ENCODE assay signal across 12 mouse cellular contexts in genomic region chr4:106633281-106634085, GRCm38 (mm10). TPM values are rescaled to one million over a fixed set of nuclear protein-coding genes. Genes with fewer than 3 reads are reported as not detected.
A peak's percentile ranks its signal among the peaks of the same experiment; 100 is the strongest.
DNase-seq lines count a peak whose midpoint lies in the region; ATAC-seq and TF ChIP-seq lines count a peak whose summit lies in the region.
"Had no signal": no experiment of that assay in that cellular context is flagged by ENCODE, and none has a peak within 500 bp of the region (broad histone marks: within the 10 kb centered on the region; RNA-seq: fewer than 3 reads in every experiment).

No protein-coding gene starts in this region.

- no peak for ATAC-seq in embryonic facial prominence, embryonic 12.5 days (ENCODE audit: insufficient number of reproducible peaks, insufficient read depth, low FRiP score, low TSS enrichment)
- ATAC-seq in forebrain, embryonic 16.5 days: no peak
- ATAC-seq in midbrain, embryonic 16.5 days: peak; percentile 51

- peaks cover 3% of the 10 kb centered on the region; the same call in 1 of the 2 replicates for H3K27me3 ChIP-seq in embryonic facial prominence, embryonic 12.5 days
- peaks cover 25% of the 10 kb centered on the region; the same call in 1 of the 2 replicates for H3K27me3 ChIP-seq in embryonic facial prominence, embryonic 10.5 days (replicated peaks; ENCODE audit: low read depth, poor library complexity, severe bottlenecking)
- H3K27me3 ChIP-seq in forebrain, embryonic 16.5 days (replicated peaks; ENCODE audit: control insufficient read depth, insufficient read depth, low read length): no peaks in the 10 kb centered on the region
- H3K27me3 ChIP-seq in midbrain, embryonic 16.5 days (ENCODE audit: control insufficient read depth, insufficient read depth, low read depth, low read length): no peaks in the 10 kb centered on the region

- H3K36me3 ChIP-seq in embryonic facial prominence, embryonic 12.5 days: no peaks in the 10 kb centered on the region
- no peaks in the 10 kb centered on the region for H3K36me3 ChIP-seq in embryonic facial prominence, embryonic 10.5 days (replicated peaks)
- no peaks in the 10 kb centered on the region for H3K36me3 ChIP-seq in forebrain, embryonic 16.5 days (ENCODE audit: control insufficient read depth, insufficient read depth)
- no peaks in the 10 kb centered on the region for H3K36me3 ChIP-seq in midbrain, embryonic 16.5 days (ENCODE audit: control insufficient read depth, insufficient read depth, low read length)
- H3K36me3 ChIP-seq: heart, embryonic 10.5 days; liver, embryonic 13.5 days had no signal

- DNase-seq in embryonic facial prominence, embryonic 10.5 days (ENCODE audit: low spot score): no peak
- DNase-seq in layer of hippocampus, adult 2 months (ENCODE audit: low spot score in 2 of 2): no peak
- DNase-seq in layer of hippocampus, postnatal 36 days: no peak
- DNase-seq in ovary, adult 18-20 months (ENCODE audit: low spot score): no peak
- no peak for DNase-seq in layer of hippocampus, adult 11-12 months (ENCODE audit: low spot score)
- DNase-seq: cerebellum, postnatal 25 days; liver, embryonic 13.5 days had no signal

- H3K4me3 ChIP-seq in embryonic facial prominence, embryonic 12.5 days: no peak overlapping the region
- H3K4me3 ChIP-seq in embryonic facial prominence, embryonic 10.5 days: no peak overlapping the region
- H3K4me3 ChIP-seq in layer of hippocampus, adult 2 months: no peak overlapping the region
- no peak overlapping the region for H3K4me3 ChIP-seq in forebrain, embryonic 16.5 days (replicated peaks; ENCODE audit: low read length)
- no peak overlapping the region; the same call in 1 of the 2 replicates for H3K4me3 ChIP-seq in midbrain, embryonic 16.5 days (ENCODE audit: low read depth, low read length)
- H3K4me3 ChIP-seq: heart, embryonic 10.5 days; liver, embryonic 13.5 days had no signal

- H3K9ac ChIP-seq in embryonic facial prominence, embryonic 12.5 days: no peak overlapping the region
- H3K9ac ChIP-seq in forebrain, embryonic 16.5 days (replicated peaks; ENCODE audit: low read depth, low read length): 0 out of 2 replicates have a peak overlapping the region, but pooled peaks have one; percentile 22
- H3K9ac ChIP-seq in midbrain, embryonic 16.5 days (ENCODE audit: low read depth, low read length): peak overlapping the region; percentile 52; the same call in 1 of the 2 replicates
- H3K9ac ChIP-seq: liver, embryonic 13.5 days had no signal

- 32% methylated on average over 8 of the region's 8 CpGs for WGBS in embryonic facial prominence, embryonic 12.5 days
- WGBS in embryonic facial prominence, embryonic 10.5 days: 37% methylated on average over 8 of the region's 8 CpGs
- 33% methylated on average over 8 of the region's 8 CpGs for WGBS in forebrain, embryonic 16.5 days
- WGBS in midbrain, embryonic 16.5 days: 27% methylated on average over 8 of the region's 8 CpGs

- H3K9me3 ChIP-seq in embryonic facial prominence, embryonic 12.5 days: no peaks in the 10 kb centered on the region
- no peaks in the 10 kb centered on the region for H3K9me3 ChIP-seq in embryonic facial prominence, embryonic 10.5 days
- H3K9me3 ChIP-seq in forebrain, embryonic 16.5 days (ENCODE audit: control insufficient read depth, low read length): no peaks in the 10 kb centered on the region
- no peaks in the 10 kb centered on the region for H3K9me3 ChIP-seq in midbrain, embryonic 16.5 days (replicated peaks; ENCODE audit: control insufficient read depth, low read length, poor library complexity, severe bottlenecking)
- H3K9me3 ChIP-seq: heart, embryonic 10.5 days; liver, embryonic 13.5 days had no signal

- H3K4me2 ChIP-seq in embryonic facial prominence, embryonic 12.5 days (replicated peaks): no peak overlapping the region
- H3K4me2 ChIP-seq in forebrain, embryonic 16.5 days (ENCODE audit: low read length): no peak overlapping the region
- H3K4me2 ChIP-seq in midbrain, embryonic 16.5 days (ENCODE audit: low read length): peak overlapping the region; percentile 42
- H3K4me2 ChIP-seq: liver, embryonic 13.5 days had no signal

- peak overlapping the region; percentile 52; the same call in 1 of the 2 replicates for H3K27ac ChIP-seq in embryonic facial prominence, embryonic 12.5 days
- H3K27ac ChIP-seq in embryonic facial prominence, embryonic 10.5 days (replicated peaks): no peak overlapping the region
- peak overlapping the region; percentile 95 for H3K27ac ChIP-seq in layer of hippocampus, adult 2 months
- H3K27ac ChIP-seq in forebrain, embryonic 16.5 days (ENCODE audit: low read length): peak overlapping the region; percentile 60
- peak overlapping the region; percentile 91 for H3K27ac ChIP-seq in midbrain, embryonic 16.5 days (ENCODE audit: low read length)
- H3K27ac ChIP-seq: heart, embryonic 10.5 days; liver, embryonic 13.5 days had no signal

- no peak for TF ChIP-seq CTCF in layer of hippocampus, adult 2 months (conservative IDR thresholded peaks at IDR 0.05)

- H3K4me1 ChIP-seq in embryonic facial prominence, embryonic 12.5 days: peaks cover 8% of the 10 kb centered on the region
- H3K4me1 ChIP-seq in embryonic facial prominence, embryonic 10.5 days: peaks cover 25% of the 10 kb centered on the region
- peaks cover 40% of the 10 kb centered on the region for H3K4me1 ChIP-seq in forebrain, embryonic 16.5 days (replicated peaks; ENCODE audit: control insufficient read depth, insufficient read depth, low read length)
- peaks cover 40% of the 10 kb centered on the region for H3K4me1 ChIP-seq in midbrain, embryonic 16.5 days (ENCODE audit: control insufficient read depth, insufficient read depth, low read length)
- H3K4me1 ChIP-seq: liver, embryonic 13.5 days had no signal

RNA-seq across cellular contexts. Expression of gene Ttc22, which starts 11.3 kb away (rescaled TPM):
- 0.61 and 0.95 TPM in 2 replicates for polyA plus RNA-seq in embryonic facial prominence, embryonic 12.5 days (2016; fragmentation: Nextera tagmentation; extraction: Ambion mirVana)
- not detected in 2 replicates for polyA plus RNA-seq in embryonic facial prominence, embryonic 10.5 days (2016; fragmentation: Nextera tagmentation; extraction: Ambion mirVana)
- total RNA-seq in layer of hippocampus, adult 2 months (2021): under 1 TPM; 0.59 to 0.74 TPM
- total RNA-seq in layer of hippocampus, postnatal 36 days (2021): under 1 TPM; 0.51 to 0.60 TPM
- polyA plus RNA-seq in forebrain, embryonic 16.5 days (2015; fragmentation: Nextera tagmentation; extraction: Ambion mirVana): 0.40 and 0.71 TPM in 2 replicates
- 3.6 and 4.4 TPM in 2 replicates for polyA plus RNA-seq in midbrain, embryonic 16.5 days (2015; fragmentation: Nextera tagmentation; extraction: Ambion mirVana)
- polyA plus RNA-seq: C2C12 had no signal

RNA-seq across cellular contexts. Expression of gene Lexm, which starts 16.4 kb away (rescaled TPM):
- 0.40 and 0.76 TPM in 2 replicates for polyA plus RNA-seq in embryonic facial prominence, embryonic 12.5 days (2016; fragmentation: Nextera tagmentation; extraction: Ambion mirVana)
- 0.52 TPM in 1 of 2 replicates, not detected in the other for polyA plus RNA-seq in embryonic facial prominence, embryonic 10.5 days (2016; fragmentation: Nextera tagmentation; extraction: Ambion mirVana)
- total RNA-seq in layer of hippocampus, adult 2 months (2021): under 1 TPM in 1 of 2 experiments, not detected in 1; 0.71 TPM
- not detected for total RNA-seq in layer of hippocampus, postnatal 36 days (2021)
- not detected in 2 replicates for polyA plus RNA-seq in forebrain, embryonic 16.5 days (2015; fragmentation: Nextera tagmentation; extraction: Ambion mirVana)
- not detected in 2 replicates for polyA plus RNA-seq in midbrain, embryonic 16.5 days (2015; fragmentation: Nextera tagmentation; extraction: Ambion mirVana)
- polyA plus RNA-seq: C2C12; heart, embryonic 10.5 days had no signal

RNA-seq across cellular contexts. Expression of gene Pars2, which starts 17.4 kb away (rescaled TPM):
- polyA plus RNA-seq in embryonic facial prominence, embryonic 12.5 days (2016; fragmentation: Nextera tagmentation; extraction: Ambion mirVana): 15.3 and 16.9 TPM in 2 replicates
- polyA plus RNA-seq in embryonic facial prominence, embryonic 10.5 days (2016; fragmentation: Nextera tagmentation; extraction: Ambion mirVana): 16.3 and 17.0 TPM in 2 replicates
- total RNA-seq in layer of hippocampus, adult 2 months (2021): 1 to 10 TPM; 6.1 to 8.5 TPM
- total RNA-seq in layer of hippocampus, postnatal 36 days (2021): 1 to 10 TPM; 5.3 to 7.1 TPM
- polyA plus RNA-seq in forebrain, embryonic 16.5 days (2015; fragmentation: Nextera tagmentation; extraction: Ambion mirVana): 12.6 and 12.8 TPM in 2 replicates
- polyA plus RNA-seq in midbrain, embryonic 16.5 days (2015; fragmentation: Nextera tagmentation; extraction: Ambion mirVana): 8.9 and 9.9 TPM in 2 replicates

RNA-seq across cellular contexts. Expression of gene Ttc4, which starts 45.3 kb away (rescaled TPM):
- polyA plus RNA-seq in embryonic facial prominence, embryonic 12.5 days (2016; fragmentation: Nextera tagmentation; extraction: Ambion mirVana): 106 and 109 TPM in 2 replicates
- polyA plus RNA-seq in embryonic facial prominence, embryonic 10.5 days (2016; fragmentation: Nextera tagmentation; extraction: Ambion mirVana): 107 and 117 TPM in 2 replicates
- 10 to 100 TPM; 50.4 to 52.7 TPM for total RNA-seq in layer of hippocampus, adult 2 months (2021)
- 10 to 100 TPM; 50.1 to 50.3 TPM for total RNA-seq in layer of hippocampus, postnatal 36 days (2021)
- 133 and 152 TPM in 2 replicates for polyA plus RNA-seq in forebrain, embryonic 16.5 days (2015; fragmentation: Nextera tagmentation; extraction: Ambion mirVana)
- 159 and 163 TPM in 2 replicates for polyA plus RNA-seq in midbrain, embryonic 16.5 days (2015; fragmentation: Nextera tagmentation; extraction: Ambion mirVana)
